Mouse (Mus musculus) forebrain, embryonic 15.5 days (tissue): ENCODE measurements around the gene Ddx11. TPM values are rescaled to one million over a fixed set of nuclear protein-coding genes. Genes with fewer than 3 reads are reported as not detected.
"Not testable (repeated sequence)": the region's sequence is repeated elsewhere in the genome, so short reads cannot be mapped to it uniquely, and the experiment has no call there.

ENCODE experiments used
- ATAC-seq: fragments of 200-750 bp; cut with Nextera tagmentation; replicated peaks from 2 replicates; pipeline ENCODE4 v1.8.0; 2017; ENCODE audit warnings: mild to moderate bottlenecking, moderate TSS enrichment, moderate library complexity
- H3K27ac ChIP-seq: fragments of 300-500 bp; sonication (generic); replicated peaks from 2 replicates; pipeline ENCODE4 v1.5.1; 2015; ENCODE audit warnings: mild to moderate bottlenecking, inconsistent platforms
- H3K27me3 ChIP-seq: fragments of 300-500 bp; sonication (generic); 2 replicates; pipeline ENCODE4 v1.6.1; 2015; ENCODE audit warnings: inconsistent platforms
- H3K36me3 ChIP-seq: fragments of 300-500 bp; sonication (generic); 2 replicates; pipeline ENCODE4 v1.6.1; 2015; ENCODE audit warnings: mild to moderate bottlenecking, inconsistent platforms
- H3K4me1 ChIP-seq: fragments of 300-500 bp; sonication (generic); 2 replicates; pipeline ENCODE4 v1.6.1; 2015; ENCODE audit warnings: inconsistent platforms
- H3K4me2 ChIP-seq: fragments of 300-500 bp; sonication (generic); replicated peaks from 2 replicates; pipeline ENCODE4 v1.6.1; 2015; ENCODE audit warnings: mild to moderate bottlenecking, inconsistent platforms
- H3K4me3 ChIP-seq: fragments of 300-500 bp; sonication (generic); 2 replicates; pipeline ENCODE4 v1.5.1; 2015; ENCODE audit warnings: mild to moderate bottlenecking, inconsistent platforms
- H3K9ac ChIP-seq: fragments of 300-500 bp; sonication (generic); replicated peaks from 2 replicates; pipeline ENCODE4 v1.6.1; 2015; ENCODE audit warnings: mild to moderate bottlenecking, inconsistent platforms
- H3K9me3 ChIP-seq: fragments of 300-500 bp; sonication (generic); 2 replicates; pipeline ENCODE4 v1.6.1; 2016; ENCODE audit warnings: inconsistent platforms
- WGBS: fragments of 180-500 bp; shearing (Covaris S2); methylation state at CpG from one replicate; pipeline ENCODE4 v1.1.7; 2015; ENCODE audit warnings: mixed read lengths; 5-methylcytosine and 5-hydroxymethylcytosine counted together
- polyA plus RNA-seq: library from polyadenylated mRNA; unstranded; fragments of >200 nt; fragmentation: Nextera tagmentation; extraction: Ambion mirVana; gene quantifications from 2 replicates; pipeline ENCODE4 v1.2.1, GENCODE M21; 2015

Ddx11 gene
- polyA plus RNA-seq, 1 experiment from 2014 or later = 9.2 TPM

DNA sequence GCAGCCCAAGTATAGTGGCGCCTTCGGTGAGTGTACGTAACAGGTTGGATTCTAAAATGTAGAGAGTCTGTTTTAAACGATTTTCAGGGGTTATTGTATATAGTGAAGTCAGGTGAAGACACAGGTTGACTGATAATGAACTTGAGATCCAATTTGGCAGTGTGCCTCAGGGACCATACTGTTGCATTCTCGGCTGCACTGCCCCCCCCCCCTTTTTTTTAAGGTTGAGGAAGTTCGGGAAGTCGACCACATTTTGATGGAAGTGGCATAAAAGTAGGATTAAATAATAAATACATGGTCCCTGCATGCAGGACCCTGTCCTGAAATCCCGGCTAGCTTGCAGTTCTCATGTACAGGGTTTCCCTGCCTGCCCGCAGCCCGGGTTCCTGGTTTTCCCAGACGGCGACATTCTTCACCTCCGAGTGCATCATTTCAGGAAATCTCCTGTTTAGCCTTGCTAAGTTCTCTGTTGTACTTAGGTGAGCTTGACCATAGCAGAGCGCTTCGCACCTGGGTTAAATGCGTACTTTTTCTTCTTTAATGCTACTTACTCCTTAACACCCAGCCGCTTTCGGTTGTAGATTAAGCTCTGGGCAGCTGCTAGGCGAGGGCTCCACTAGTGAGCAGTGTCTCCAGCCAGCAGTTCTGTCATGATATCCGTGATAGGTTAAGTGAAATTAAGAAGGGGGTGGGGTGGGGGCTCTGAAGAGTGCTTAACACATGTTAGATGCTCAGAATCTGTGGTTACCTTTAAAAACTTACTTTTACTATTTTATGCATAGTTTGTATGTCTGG is 693 bp downstream of the Ddx11 start:
- Histone ChIP-seq H3K27me3 (no peaks in the 10 kb centered on the region), H3K4me2 (peak overlapping the region; percentile 54), H3K4me1 (peaks cover 14% of the 10 kb centered on the region), H3K27ac (no peak overlapping the region; the same call in 1 of the 2 replicates), H3K4me3 (peak overlapping the region; percentile 77), H3K9ac (peak overlapping the region; percentile 68), H3K36me3 (peaks cover 9% of the 10 kb centered on the region), H3K9me3 (no peaks in the 10 kb centered on the region)
- peak; percentile 36 for ATAC-seq
- 1% methylated on average over 20 of the region's 20 CpGs for WGBS

- H3K4me1 ChIP-seq = peaks cover 14% of the 10 kb centered on the region
- H3K4me2 ChIP-seq = no peak overlapping the region
- 0 out of 2 replicates have a peak overlapping the region, but pooled peaks have one; percentile 4 for H3K9ac ChIP-seq
- ATAC-seq = no peak
- 71% methylated on average over 5 of the region's 5 CpGs for WGBS
- H3K27me3 ChIP-seq = no peaks in the 10 kb centered on the region
- no peaks in the 10 kb centered on the region for H3K9me3 ChIP-seq
- no peaks in the 10 kb centered on the region for H3K36me3 ChIP-seq
- H3K27ac ChIP-seq = no peak overlapping the region
- no peak overlapping the region for H3K4me3 ChIP-seq
Measured at GRCm38 (mm10) chr17:66125211-66125610, 1.9 kb downstream of the Ddx11 start.

- Histone ChIP-seq H3K9me3 (no peaks in the 10 kb centered on the region), H3K4me1 (no peaks in the 10 kb centered on the region; the same call in 1 of the 2 replicates), H3K36me3 (peaks cover 31% of the 10 kb centered on the region), H3K27me3 (no peaks in the 10 kb centered on the region), H3K27ac (no peak overlapping the region), H3K4me2 (no peak overlapping the region), H3K9ac (no peak overlapping the region), H3K4me3 (no peak overlapping the region)
- 82% methylated on average over 9 of the region's 9 CpGs for WGBS
- ATAC-seq = no peak
Measured at GRCm38 (mm10) chr17:66130371-66130770, 7.1 kb downstream of the Ddx11 start.

- no peaks in the 10 kb centered on the region for H3K27me3 ChIP-seq
- H3K36me3 ChIP-seq = peaks cover 31% of the 10 kb centered on the region
- no peak overlapping the region for H3K4me3 ChIP-seq
- no peak overlapping the region for H3K9ac ChIP-seq
- no peaks in the 10 kb centered on the region for H3K4me1 ChIP-seq
- no peak overlapping the region for H3K27ac ChIP-seq
- no peak overlapping the region for H3K4me2 ChIP-seq
- ATAC-seq = no peak
- H3K9me3 ChIP-seq = no peaks in the 10 kb centered on the region
- 95% methylated on average over 4 of the region's 4 CpGs for WGBS
Measured at GRCm38 (mm10) chr17:66131212-66131611, 7.9 kb downstream of the Ddx11 start.

DNA sequence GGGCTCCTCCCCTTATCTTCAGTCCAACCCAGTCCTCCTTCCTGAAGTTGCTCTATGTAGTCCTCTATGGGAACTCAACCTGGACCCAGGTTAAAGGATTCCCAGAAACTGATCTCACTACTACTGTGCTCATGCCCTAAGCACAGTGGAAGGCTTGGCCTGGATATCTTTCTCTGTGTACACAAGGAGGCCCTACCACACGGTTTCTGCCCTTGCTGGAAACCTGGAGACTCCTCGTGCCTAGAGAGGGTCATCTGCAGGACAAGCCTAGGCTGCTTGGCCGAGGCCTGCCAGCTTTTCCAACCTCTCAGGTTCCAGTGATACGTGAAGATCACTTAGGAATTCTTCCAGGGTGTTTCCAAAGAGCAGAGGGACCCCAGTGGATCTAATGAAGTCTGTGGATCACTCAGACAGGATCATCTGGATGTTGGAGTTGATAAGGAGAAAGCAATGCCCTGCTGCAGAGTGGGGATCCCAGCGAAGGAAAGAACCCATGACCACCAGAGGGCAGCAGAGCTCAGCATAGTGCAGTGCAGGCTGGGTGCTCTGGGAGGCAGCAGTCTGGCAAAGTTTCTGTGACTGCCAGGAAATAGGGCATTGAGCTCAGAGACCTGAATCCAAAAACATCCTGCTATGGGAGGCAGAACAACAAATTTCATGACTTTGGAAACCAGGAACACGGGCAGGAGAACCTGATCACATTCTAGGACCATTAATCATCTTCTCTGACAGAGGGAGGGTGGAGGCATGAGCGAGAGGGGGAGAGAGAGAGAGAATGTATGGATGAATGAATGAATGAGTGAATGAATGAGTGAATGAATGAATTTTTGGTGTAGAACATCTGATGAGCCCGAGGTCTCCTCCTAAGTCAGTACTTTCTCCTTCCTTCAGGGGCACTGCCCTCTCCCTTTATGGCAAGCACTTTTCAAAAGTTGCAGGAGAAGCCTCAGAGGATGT is 29.7 kb downstream of the Ddx11 start:
- 81% methylated on average over 6 of the region's 8 CpGs for WGBS
- H3K9me3 ChIP-seq, H3K27me3 ChIP-seq, H3K9ac ChIP-seq, H3K36me3 ChIP-seq, H3K4me2 ChIP-seq, H3K27ac ChIP-seq, H3K4me1 ChIP-seq, H3K4me3 ChIP-seq: not testable (repeated sequence)
- ATAC-seq = peak; percentile 90

DNA sequence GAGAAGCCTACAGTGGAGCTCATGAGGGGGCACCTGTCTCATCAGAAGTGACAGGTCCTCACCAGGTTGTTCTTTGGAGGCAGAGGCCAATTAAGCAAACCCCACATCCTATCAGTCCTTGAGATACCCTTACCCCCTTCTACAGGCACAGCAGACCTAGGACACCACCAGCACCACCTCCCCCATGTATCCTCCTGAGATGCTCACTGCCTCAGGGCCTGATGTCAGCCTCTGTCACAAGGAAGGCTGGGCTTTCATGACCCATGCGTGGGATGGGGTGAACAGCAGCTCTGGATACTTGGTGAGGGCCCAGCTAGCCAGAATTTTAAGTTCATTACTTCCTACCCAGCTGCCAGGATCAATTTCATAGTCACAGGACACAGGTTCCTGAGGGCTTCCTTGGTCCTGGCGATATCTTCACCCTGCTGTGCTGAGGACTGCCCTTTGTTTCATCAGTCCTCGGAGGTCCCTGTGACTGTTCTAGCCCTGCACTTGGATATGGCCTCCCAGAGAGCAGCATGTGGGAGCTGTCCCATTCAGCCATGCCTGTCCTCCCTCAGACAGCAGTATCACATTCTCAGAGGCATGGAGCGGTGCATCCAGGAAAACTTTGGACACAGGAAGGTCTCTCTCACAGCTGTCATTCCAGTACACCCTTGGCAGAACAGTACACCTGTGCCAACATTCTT is 30.6 kb downstream of the Ddx11 start:
- H3K27me3 ChIP-seq, H3K36me3 ChIP-seq, H3K4me3 ChIP-seq, H3K9me3 ChIP-seq, H3K9ac ChIP-seq, H3K4me2 ChIP-seq, H3K27ac ChIP-seq, ATAC-seq, H3K4me1 ChIP-seq: not testable (repeated sequence)
- WGBS = 94% methylated on average over 4 of the region's 4 CpGs

DNA sequence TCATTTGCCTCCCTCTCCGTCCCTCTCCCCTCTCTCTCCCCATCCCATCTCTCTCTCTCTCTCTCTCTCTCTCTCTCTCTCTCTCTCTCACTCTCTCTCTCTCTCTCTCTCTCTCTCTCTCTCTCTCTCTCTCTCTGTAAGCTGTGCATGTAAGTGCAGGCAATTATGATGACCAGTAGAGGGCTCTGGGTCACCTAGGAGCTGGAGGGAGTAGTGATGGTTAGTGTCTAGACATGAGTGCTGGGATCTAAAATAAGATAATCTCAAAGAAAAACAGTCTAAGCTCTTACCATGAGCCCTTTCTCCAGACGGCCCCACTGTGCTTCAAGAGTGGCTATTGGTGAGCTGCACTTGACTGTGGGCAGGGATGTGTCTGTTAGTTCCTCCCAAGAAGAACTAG is 31.6 kb downstream of the Ddx11 start:
- Histone ChIP-seq H3K4me1 (no peaks in the 10 kb centered on the region), H3K9ac (no peak overlapping the region), H3K9me3 (no peaks in the 10 kb centered on the region), H3K36me3 (0 out of 2 replicates have a peak, but pooled peaks cover under 1% of the 10 kb centered on the region), H3K27me3 (no peaks in the 10 kb centered on the region), H3K4me2 (no peak overlapping the region), H3K27ac (no peak overlapping the region), H3K4me3 (no peak overlapping the region)
- WGBS = 76% methylated on average over 2 of the region's 2 CpGs
- no peak for ATAC-seq

DNA sequence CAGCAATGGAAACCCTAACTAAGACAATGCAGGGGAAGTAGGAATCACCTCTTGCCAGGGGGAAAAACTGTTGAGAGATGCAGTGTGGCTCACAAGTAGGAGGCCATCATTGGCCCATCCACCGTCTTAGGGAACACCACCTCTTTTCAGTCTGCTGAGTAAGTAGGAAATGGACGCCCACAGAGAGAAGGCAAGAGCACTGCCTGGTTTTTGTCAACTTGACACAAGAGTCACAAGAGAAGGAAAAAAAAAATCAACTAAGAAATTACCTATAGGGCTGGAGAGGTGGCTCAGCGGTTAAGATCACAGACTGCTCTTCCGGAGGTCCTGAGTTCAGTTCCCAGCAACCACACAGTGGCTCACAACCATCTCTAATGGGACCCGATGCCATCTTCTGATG is 35.0 kb downstream of the Ddx11 start:
- Histone ChIP-seq H3K4me2 (no peak overlapping the region), H3K4me1 (no peaks in the 10 kb centered on the region), H3K9ac (no peak overlapping the region), H3K4me3 (no peak overlapping the region), H3K9me3 (no peaks in the 10 kb centered on the region), H3K27ac (no peak overlapping the region), H3K27me3 (no peaks in the 10 kb centered on the region), H3K36me3 (no peaks in the 10 kb centered on the region)
- WGBS = 91% methylated on average over 5 of the region's 5 CpGs
- no peak for ATAC-seq

GRCm38 (mm10) chr17:66167141-66167540 is 43.8 kb downstream of the Ddx11 start:
- H3K4me3 ChIP-seq, H3K9ac ChIP-seq, ATAC-seq, H3K9me3 ChIP-seq, H3K36me3 ChIP-seq, H3K4me1 ChIP-seq, H3K27ac ChIP-seq, H3K4me2 ChIP-seq, H3K27me3 ChIP-seq: not testable (repeated sequence)
- 98% methylated on average over 5 of the region's 5 CpGs for WGBS

DNA sequence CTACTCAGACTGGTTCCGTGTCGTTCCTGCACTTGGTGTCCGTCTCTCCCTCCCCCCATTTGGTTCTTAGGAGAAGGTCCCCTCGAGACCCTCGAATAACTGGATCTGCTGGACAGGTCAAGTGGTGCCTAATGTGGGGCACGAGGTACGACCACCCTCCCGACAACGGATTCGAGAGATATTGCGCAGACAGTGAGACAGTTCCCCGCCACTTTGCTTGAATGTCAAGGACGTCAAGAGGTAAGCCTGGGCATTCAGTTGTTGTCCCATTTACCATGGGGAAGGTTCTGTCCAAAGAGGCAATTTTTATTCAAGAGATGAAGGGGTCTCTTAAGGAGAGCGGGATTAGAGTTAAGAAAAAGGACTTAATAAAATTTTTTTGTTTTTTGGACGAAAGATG is 47.7 kb downstream of the Ddx11 start:
- not testable (repeated sequence) for H3K27ac ChIP-seq, H3K4me2 ChIP-seq, ATAC-seq, H3K9me3 ChIP-seq, H3K27me3 ChIP-seq, H3K4me3 ChIP-seq, H3K9ac ChIP-seq, H3K36me3 ChIP-seq, H3K4me1 ChIP-seq
- 94% methylated on average over 15 of the region's 15 CpGs for WGBS

DNA sequence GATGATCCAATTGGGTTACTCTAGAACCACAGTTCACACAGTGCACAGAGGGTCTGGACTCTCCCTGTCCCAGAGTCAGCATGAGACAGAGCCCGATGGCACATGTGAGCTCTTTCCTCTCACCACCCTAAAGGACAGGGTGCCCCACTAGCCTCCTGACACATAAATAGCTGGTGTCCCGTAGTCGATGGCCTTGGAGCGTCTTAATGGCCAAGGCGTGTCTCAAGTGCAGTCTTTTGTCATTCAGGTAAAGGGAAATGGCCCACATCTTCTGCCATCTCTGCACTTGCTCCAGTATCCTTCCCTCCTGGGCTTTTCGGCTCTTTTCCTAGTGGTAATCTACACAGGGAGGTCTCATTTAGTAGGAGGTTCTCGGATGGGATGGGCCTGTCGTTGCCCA is 67.3 kb downstream of the Ddx11 start:
- Histone ChIP-seq H3K4me3 (no peak overlapping the region), H3K4me2 (no peak overlapping the region), H3K9me3 (no peaks in the 10 kb centered on the region), H3K27ac (no peak overlapping the region), H3K9ac (no peak overlapping the region), H3K4me1 (no peaks in the 10 kb centered on the region), H3K27me3 (no peaks in the 10 kb centered on the region), H3K36me3 (no peaks in the 10 kb centered on the region)
- WGBS = 89% methylated on average over 8 of the region's 8 CpGs
- ATAC-seq = no peak

DNA sequence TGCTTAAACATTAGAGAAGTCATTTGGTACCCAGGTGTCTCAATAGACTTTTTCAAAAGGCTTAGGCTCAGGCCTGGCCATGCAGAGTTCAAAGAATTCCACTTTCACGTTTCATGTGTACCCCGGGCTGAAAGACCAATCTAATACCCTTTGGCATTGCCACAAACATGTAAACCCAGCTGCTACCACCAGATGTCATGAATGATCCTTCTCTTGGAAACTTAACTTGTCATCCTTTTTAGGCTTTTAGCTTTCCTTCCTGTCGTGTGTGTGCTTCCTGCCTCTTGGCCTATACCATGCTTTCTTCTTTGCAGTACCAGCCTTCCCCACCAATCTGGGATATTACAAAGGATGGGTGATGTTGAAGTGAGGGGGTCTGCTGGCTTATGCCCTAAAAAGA is 73.7 kb downstream of the Ddx11 start:
- 64% methylated on average over 3 of the region's 3 CpGs for WGBS
- H3K36me3 ChIP-seq = no peaks in the 10 kb centered on the region
- no peak overlapping the region for H3K4me3 ChIP-seq
- ATAC-seq = no peak
- no peak overlapping the region for H3K27ac ChIP-seq
- no peaks in the 10 kb centered on the region for H3K9me3 ChIP-seq
- no peak overlapping the region for H3K4me2 ChIP-seq
- no peak overlapping the region for H3K9ac ChIP-seq
- no peaks in the 10 kb centered on the region for H3K27me3 ChIP-seq
- H3K4me1 ChIP-seq = no peaks in the 10 kb centered on the region
